Mouse (Mus musculus) E14TG2a.4 (cell line): ENCODE measurements around the gene Trhr2.

Experiments used
- CTCF ChIP-seq: conservative IDR thresholded peaks from 2 replicates; pipeline ENCODE4 v1.5.1; 2014; ENCODE audit warnings: low read length
- POU5F1 ChIP-seq: IDR thresholded peaks from 2 replicates; pipeline ENCODE4 v1.6.1; 2014; ENCODE audit warnings: low read length, borderline replicate concordance

DNA sequence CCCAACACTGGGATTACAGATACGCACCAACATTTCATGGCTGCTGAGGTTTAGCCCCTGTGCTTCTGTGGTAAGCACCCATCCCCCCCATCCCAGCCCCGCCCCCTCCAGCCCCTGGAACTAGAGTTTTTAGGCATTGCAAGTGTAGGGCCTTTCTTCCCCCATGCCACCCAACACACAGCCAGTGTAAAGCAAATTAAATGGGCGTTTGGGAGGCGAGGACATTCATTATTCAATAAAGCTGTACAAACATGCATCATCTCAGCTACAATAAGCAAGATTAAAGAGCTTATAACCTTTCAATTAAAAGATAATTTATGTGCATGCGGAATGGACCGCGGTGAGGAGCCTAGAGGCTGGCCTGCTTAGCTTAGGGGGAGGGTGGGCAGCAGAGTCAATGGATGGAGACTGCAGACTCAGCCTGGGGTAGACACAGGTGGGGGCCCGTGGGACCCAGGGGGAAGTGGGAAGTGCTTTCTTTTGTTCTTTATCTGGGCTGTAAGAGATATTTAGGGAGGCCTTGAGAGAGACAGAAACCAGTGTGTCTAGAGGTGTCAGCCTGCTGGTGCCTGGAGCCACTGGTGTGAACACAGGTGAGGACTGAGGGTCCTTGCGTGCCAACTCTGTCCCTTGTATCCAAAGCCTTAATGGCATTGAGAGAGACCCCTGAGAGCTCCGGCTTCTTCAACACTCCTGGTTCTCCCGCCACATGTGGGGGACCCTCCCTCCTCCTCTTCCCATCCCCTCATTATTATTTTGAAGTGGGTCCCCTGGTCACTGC lies 10.0 kb downstream of the Trhr2 start:
- TF ChIP-seq CTCF, result no peak
- no peak for TF ChIP-seq POU5F1
